Mouse (Mus musculus): ENCODE measurements at regions not wholly inside any gene's neighbourhood (a gene's known extent, or its start where the extent isn't known, plus 50 kb on each side); places are given as distances from the start of the nearest gene placed in this dataset.

DNA sequence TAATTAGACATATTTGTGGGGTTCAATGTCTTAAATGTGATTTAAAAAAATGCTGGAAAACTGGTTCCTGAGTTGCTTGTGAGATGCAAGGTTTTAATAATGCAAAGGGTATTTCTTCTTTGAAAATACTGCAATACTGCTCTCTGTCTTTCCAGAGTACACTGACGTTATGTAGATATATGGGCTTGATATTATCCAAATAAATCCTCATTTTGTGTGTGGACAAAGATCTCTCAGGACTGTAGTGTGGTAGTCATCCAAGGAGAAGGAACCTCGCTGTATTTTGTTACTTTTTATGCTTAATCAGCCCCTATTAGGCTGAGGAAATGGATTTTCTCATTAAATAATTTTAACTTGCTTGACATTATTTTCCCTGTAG lies 139.2 kb upstream of the Slco6d1 start:
- no peak for DNase-seq
- TF ChIP-seq CTCF (IDR thresholded peaks at IDR 0.05; ENCODE audit: borderline replicate concordance, insufficient read depth, low read depth, low read length) (no peak), POLR2A (IDR thresholded peaks at IDR 0.05; ENCODE audit: borderline replicate concordance, insufficient read depth, low read length) (no peak)
- no peaks in the 10 kb centered on the region for H3K27me3 ChIP-seq (ENCODE audit: control insufficient read depth, insufficient read depth, low read length)
- no peak overlapping the region for H3K4me3 ChIP-seq (replicated peaks; ENCODE audit: insufficient read depth, low read depth, low read length)
- WGBS = 74% methylated on average over 2 of the region's 2 CpGs
- H3K27ac ChIP-seq (ENCODE audit: insufficient read depth, low read length) = no peak overlapping the region
- H3K4me1 ChIP-seq (ENCODE audit: control insufficient read depth, insufficient read depth, low read length) = no peaks in the 10 kb centered on the region

DNA sequence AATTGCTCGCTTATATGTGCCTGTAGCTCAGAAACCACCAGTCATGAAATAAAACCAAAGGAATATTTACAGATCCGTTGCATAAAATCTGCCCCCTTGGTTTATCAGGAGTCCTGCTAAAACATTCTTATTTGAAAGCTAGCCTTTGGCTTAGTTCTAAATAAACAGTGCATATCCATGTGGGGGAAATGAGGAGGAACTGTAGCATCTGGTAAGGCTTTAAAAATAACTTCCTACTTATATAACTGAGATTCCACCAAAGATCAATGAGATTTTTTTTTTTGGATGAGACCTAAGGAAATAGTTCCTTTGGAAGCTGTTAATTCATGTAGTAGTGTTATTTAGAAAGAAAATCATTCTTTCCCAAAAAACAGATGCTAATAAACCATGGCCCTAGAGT lies 117.8 kb upstream of the Slco6d1 start:
- H3K4me1 ChIP-seq (ENCODE audit: control insufficient read depth, insufficient read depth, low read length) = no peaks in the 10 kb centered on the region
- H3K4me3 ChIP-seq (replicated peaks; ENCODE audit: insufficient read depth, low read depth, low read length) = no peak overlapping the region
- 91% methylated on average over 2 of the region's 2 CpGs for WGBS
- DNase-seq = no peak
- H3K27me3 ChIP-seq (ENCODE audit: control insufficient read depth, insufficient read depth, low read length) = no peaks in the 10 kb centered on the region
- no peak overlapping the region for H3K27ac ChIP-seq (ENCODE audit: insufficient read depth, low read length)
- TF ChIP-seq POLR2A (IDR thresholded peaks at IDR 0.05; ENCODE audit: borderline replicate concordance, insufficient read depth, low read length) (no peak), CTCF (IDR thresholded peaks at IDR 0.05; ENCODE audit: borderline replicate concordance, insufficient read depth, low read depth, low read length) (no peak)

DNA sequence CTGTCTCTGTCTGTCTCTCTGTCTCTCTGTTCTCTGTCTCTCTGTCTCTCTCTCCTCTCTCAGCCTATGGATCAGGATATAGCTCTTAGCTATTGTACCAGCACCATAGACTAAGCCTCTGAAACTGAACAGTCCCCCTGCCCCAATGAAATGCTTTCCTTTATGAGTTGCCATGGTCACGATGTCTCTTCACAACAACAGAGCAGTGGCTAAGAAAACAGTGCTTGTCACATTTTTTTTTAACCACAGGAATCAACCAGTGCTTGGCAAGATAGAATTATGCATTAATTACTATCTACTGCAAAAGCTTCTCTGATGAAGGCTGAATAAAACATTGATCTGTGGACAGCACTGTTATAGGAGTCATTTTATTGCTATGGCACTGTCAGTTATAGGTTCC lies 114.6 kb upstream of the Slco6d1 start:
- no peak overlapping the region for H3K27ac ChIP-seq (ENCODE audit: insufficient read depth, low read length)
- 49% methylated on average over 1 of the region's 1 CpGs for WGBS
- TF ChIP-seq CTCF (IDR thresholded peaks at IDR 0.05; ENCODE audit: borderline replicate concordance, insufficient read depth, low read depth, low read length) (no peak), POLR2A (IDR thresholded peaks at IDR 0.05; ENCODE audit: borderline replicate concordance, insufficient read depth, low read length) (no peak)

DNA sequence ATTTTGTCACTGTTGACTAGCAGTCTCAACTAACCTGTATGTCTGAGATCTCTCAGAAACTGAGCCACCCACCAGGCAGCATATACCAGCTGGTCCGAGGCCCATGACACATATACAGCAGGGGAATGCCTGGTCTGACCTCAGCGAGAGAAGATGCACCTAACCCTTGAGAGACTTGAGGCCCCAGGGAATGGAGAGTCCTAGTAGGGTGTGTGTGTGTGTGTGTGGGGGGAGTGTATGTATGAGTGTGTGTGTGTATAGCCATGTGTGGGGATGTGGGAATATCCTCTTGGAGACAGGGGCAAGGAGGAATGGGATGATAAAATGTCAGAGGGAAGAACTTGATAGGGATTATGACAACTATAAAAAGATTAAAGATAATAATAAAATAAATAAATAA lies 113.4 kb upstream of the Slco6d1 start:
- DNase-seq = no peak
- no peaks in the 10 kb centered on the region for H3K4me1 ChIP-seq (ENCODE audit: control insufficient read depth, insufficient read depth, low read length)
- H3K27me3 ChIP-seq (ENCODE audit: control insufficient read depth, insufficient read depth, low read length) = no peaks in the 10 kb centered on the region
- H3K4me3 ChIP-seq (replicated peaks; ENCODE audit: insufficient read depth, low read depth, low read length) = no peak overlapping the region
- TF ChIP-seq CTCF (IDR thresholded peaks at IDR 0.05; ENCODE audit: borderline replicate concordance, insufficient read depth, low read depth, low read length) = no peak
- WGBS = 97% methylated on average over 2 of the region's 2 CpGs
- no peak overlapping the region for H3K27ac ChIP-seq (ENCODE audit: insufficient read depth, low read length)

More for the DNA sequence above, 114.6 kb upstream of the Slco6d1 start:
- no peaks in the 10 kb centered on the region for H3K4me1 ChIP-seq (ENCODE audit: control insufficient read depth, insufficient read depth, low read length)
- no peaks in the 10 kb centered on the region for H3K27me3 ChIP-seq (ENCODE audit: control insufficient read depth, insufficient read depth, low read length)
- no peak for DNase-seq
- no peak overlapping the region for H3K4me3 ChIP-seq (replicated peaks; ENCODE audit: insufficient read depth, low read depth, low read length)

DNA sequence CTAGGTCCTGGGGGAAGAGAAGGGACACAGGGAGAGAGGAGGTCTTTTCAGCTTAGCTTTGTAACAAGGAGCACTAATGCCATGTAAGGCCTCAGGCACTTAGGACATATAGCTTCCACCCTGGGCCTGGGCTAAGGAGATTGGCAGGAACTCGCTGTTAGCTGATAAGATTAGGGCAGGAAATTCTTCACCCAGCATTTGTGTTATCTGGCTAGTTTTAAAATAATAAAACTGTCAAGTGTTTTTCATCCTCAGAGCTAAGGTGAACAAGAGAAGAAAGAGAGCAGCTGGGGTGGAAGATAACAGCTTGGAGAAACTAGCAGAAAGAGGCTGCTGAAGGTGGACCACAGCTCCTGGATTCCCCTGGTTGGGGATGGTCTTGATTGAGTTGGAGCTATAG lies 111.0 kb upstream of the Slco6d1 start:
- TF ChIP-seq CTCF (IDR thresholded peaks at IDR 0.05; ENCODE audit: borderline replicate concordance, insufficient read depth, low read depth, low read length) = no peak
- no peak for TF ChIP-seq POLR2A (IDR thresholded peaks at IDR 0.05; ENCODE audit: borderline replicate concordance, insufficient read depth, low read length)
- WGBS = 77% methylated on average over 1 of the region's 1 CpGs
- Histone ChIP-seq H3K4me1 (ENCODE audit: control insufficient read depth, insufficient read depth, low read length) (no peaks in the 10 kb centered on the region), H3K27ac (ENCODE audit: insufficient read depth, low read length) (no peak overlapping the region), H3K27me3 (ENCODE audit: control insufficient read depth, insufficient read depth, low read length) (no peaks in the 10 kb centered on the region), H3K4me3 (replicated peaks; ENCODE audit: insufficient read depth, low read depth, low read length) (no peak overlapping the region)
- DNase-seq = no peak

DNA sequence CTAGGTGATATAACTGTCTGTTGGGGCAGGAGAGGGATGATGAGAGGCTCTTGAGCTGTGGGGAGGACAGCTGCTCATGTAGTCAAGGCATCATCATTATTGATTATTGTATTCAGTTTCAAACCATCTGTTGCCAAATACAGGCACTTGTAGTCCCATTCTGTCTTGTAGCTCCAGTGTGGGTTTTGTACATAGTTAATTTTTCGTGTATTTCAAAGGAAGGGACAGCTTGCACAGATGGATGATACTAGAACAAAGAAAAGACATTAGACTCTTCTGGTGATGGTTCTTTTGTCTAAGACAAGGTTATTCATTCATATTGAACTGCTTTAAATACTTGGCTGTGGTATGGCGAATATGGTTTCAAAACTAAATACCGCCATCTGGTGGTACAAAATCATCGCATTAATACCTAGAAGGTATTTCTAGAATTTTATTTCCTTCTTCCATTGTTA lies 70.8 kb upstream of the Slco6d1 start:
- Histone ChIP-seq H3K4me3 (replicated peaks; ENCODE audit: insufficient read depth, low read depth, low read length) (no peak overlapping the region), H3K27me3 (ENCODE audit: control insufficient read depth, insufficient read depth, low read length) (no peaks in the 10 kb centered on the region), H3K27ac (ENCODE audit: insufficient read depth, low read length) (no peak overlapping the region), H3K4me1 (ENCODE audit: control insufficient read depth, insufficient read depth, low read length) (no peaks in the 10 kb centered on the region)
- TF ChIP-seq POLR2A (IDR thresholded peaks at IDR 0.05; ENCODE audit: borderline replicate concordance, insufficient read depth, low read length) (no peak), CTCF (IDR thresholded peaks at IDR 0.05; ENCODE audit: borderline replicate concordance, insufficient read depth, low read depth, low read length) (no peak)
- 9% methylated on average over 4 of the region's 4 CpGs for WGBS
- DNase-seq = peak in 1 of 2 experiments; percentile 18

DNA sequence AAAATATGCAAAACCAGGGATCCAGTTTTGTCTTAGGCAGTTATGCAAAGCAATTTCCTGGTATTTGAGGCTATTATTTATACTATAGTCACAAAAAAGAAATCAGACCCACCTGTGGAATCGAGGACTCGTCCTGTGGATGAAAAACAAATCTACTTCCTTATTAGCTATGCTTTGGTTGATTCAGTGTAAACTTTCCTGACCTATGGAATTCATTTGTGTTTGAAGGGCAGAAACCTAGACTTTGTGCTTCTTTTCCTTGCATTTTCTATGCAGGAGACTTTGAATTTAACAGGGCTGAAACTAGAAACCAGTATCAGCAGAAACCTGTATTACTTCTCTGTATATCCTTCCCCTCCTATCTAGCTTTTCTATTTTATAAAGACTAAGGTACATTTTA lies 70.2 kb upstream of the Slco6d1 start:
- Histone ChIP-seq H3K4me3 (replicated peaks; ENCODE audit: insufficient read depth, low read depth, low read length) (no peak overlapping the region), H3K27ac (ENCODE audit: insufficient read depth, low read length) (no peak overlapping the region), H3K4me1 (ENCODE audit: control insufficient read depth, insufficient read depth, low read length) (no peaks in the 10 kb centered on the region), H3K27me3 (ENCODE audit: control insufficient read depth, insufficient read depth, low read length) (no peaks in the 10 kb centered on the region)
- 83% methylated on average over 2 of the region's 2 CpGs for WGBS
- DNase-seq = no peak
- TF ChIP-seq CTCF (IDR thresholded peaks at IDR 0.05; ENCODE audit: borderline replicate concordance, insufficient read depth, low read depth, low read length) = no peak
- TF ChIP-seq POLR2A (IDR thresholded peaks at IDR 0.05; ENCODE audit: borderline replicate concordance, insufficient read depth, low read length) = no peak

DNA sequence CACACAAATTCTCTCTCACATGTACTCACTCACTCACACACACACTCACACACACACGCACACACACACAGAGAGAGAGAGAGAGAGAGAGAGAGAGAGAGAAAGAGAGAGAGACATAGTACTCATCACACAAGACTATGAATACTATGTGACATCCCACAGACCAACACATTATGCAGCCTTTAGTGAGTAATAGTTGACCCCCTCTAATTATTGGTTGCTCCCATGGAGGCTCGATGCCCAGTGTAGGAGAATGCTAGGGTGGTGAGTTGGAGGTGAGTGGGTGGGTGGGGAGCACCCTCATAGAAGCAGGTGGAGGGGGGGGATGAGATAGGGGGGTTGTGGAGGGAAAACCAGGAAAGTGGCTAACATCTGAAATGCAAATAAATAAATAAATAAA lies 69.4 kb upstream of the Slco6d1 start:
- no peaks in the 10 kb centered on the region for H3K27me3 ChIP-seq (ENCODE audit: control insufficient read depth, insufficient read depth, low read length)
- 70% methylated on average over 2 of the region's 2 CpGs for WGBS
- H3K4me1 ChIP-seq (ENCODE audit: control insufficient read depth, insufficient read depth, low read length) = no peaks in the 10 kb centered on the region
- no peak overlapping the region for H3K4me3 ChIP-seq (replicated peaks; ENCODE audit: insufficient read depth, low read depth, low read length)
- no peak for DNase-seq
- TF ChIP-seq POLR2A (IDR thresholded peaks at IDR 0.05; ENCODE audit: borderline replicate concordance, insufficient read depth, low read length) = no peak
- TF ChIP-seq CTCF (IDR thresholded peaks at IDR 0.05; ENCODE audit: borderline replicate concordance, insufficient read depth, low read depth, low read length) = no peak
- no peak overlapping the region for H3K27ac ChIP-seq (ENCODE audit: insufficient read depth, low read length)

Measured in cerebellum, adult 2 months (tissue).